Mouse (Mus musculus) midbrain, postnatal 0 days (tissue): ENCODE data around the gene Shld2. TPM values are rescaled to one million over a fixed set of nuclear protein-coding genes. Genes with fewer than 3 reads are reported as not detected.

ENCODE experiments used
- ATAC-seq: fragments of 200-750 bp; cut with Nextera tagmentation; 2 replicates; pipeline ENCODE4 v1.8.0; 2017; ENCODE audit warnings: moderate number of reproducible peaks, mild to moderate bottlenecking, moderate TSS enrichment, moderate library complexity; ENCODE audit not compliant: low FRiP score
- DNase-seq: peaks from one replicate; pipeline ENCODE4 v3.0.0-alpha.2; 2015; ENCODE audit warnings: low spot score
- H3K27ac ChIP-seq: fragments of 300-500 bp; sonication (generic); 2 replicates; pipeline ENCODE4 v1.5.1; 2014; ENCODE audit warnings: low read depth, mild to moderate bottlenecking, low read length, mixed read lengths
- H3K27me3 ChIP-seq: fragments of 300-500 bp; sonication (generic); 2 replicates; pipeline ENCODE4 v1.6.1; 2014; ENCODE audit warnings: low read length, control low read depth, mixed read lengths; ENCODE audit not compliant: insufficient read depth
- H3K36me3 ChIP-seq: fragments of 300-500 bp; sonication (generic); 2 replicates; pipeline ENCODE4 v1.6.1; 2014; ENCODE audit warnings: low read length, control low read depth, mixed read lengths; ENCODE audit not compliant: insufficient read depth
- H3K4me1 ChIP-seq: fragments of 300-500 bp; sonication (generic); 2 replicates; pipeline ENCODE4 v1.6.1; 2014; ENCODE audit warnings: mild to moderate bottlenecking, control low read depth, antibody characterized with exemption, low read length, mixed read lengths; ENCODE audit not compliant: insufficient read depth
- H3K4me2 ChIP-seq: fragments of 300-500 bp; sonication (generic); 2 replicates; pipeline ENCODE4 v1.6.1; 2014; ENCODE audit warnings: low read depth, mild to moderate bottlenecking, low read length, mixed read lengths; ENCODE audit not compliant: poor library complexity, severe bottlenecking
- H3K4me3 ChIP-seq: fragments of 300-500 bp; sonication (generic); 2 replicates; pipeline ENCODE4 v1.5.1; 2014; ENCODE audit warnings: low read depth, mild to moderate bottlenecking, low read length, moderate library complexity
- H3K9ac ChIP-seq: fragments of 300-500 bp; sonication (generic); replicated peaks from 2 replicates; pipeline ENCODE4 v1.6.1; 2014; ENCODE audit warnings: mild to moderate bottlenecking, low read length, moderate library complexity, mixed read lengths; ENCODE audit not compliant: poor library complexity, severe bottlenecking
- H3K9me3 ChIP-seq: fragments of 300-500 bp; sonication (generic); 2 replicates; pipeline ENCODE4 v1.6.1; 2016; ENCODE audit warnings: low read length, control low read depth
- CTCF ChIP-seq: IDR thresholded peaks from 2 replicates; pipeline ENCODE4 v1.5.1; 2016; ENCODE audit warnings: antibody characterized with exemption, mild to moderate bottlenecking
- WGBS: fragments of 180-500 bp; shearing (Covaris S2); extraction: QIAGEN DNeasy Blood & Tissue Kit; methylation state at CpG from one replicate; pipeline ENCODE4 v1.1.7; 2014; 5-methylcytosine and 5-hydroxymethylcytosine counted together
- polyA plus RNA-seq: library from polyadenylated mRNA; unstranded; fragments of >200 nt; fragmentation: Nextera tagmentation; extraction: Ambion mirVana; gene quantifications from 2 replicates; pipeline ENCODE4 v1.2.1, GENCODE M21; 2015
- total RNA-seq: library from RNA; depleted of rRNA; stranded (reverse); fragments of >200 nt; gene quantifications from 2 replicates; pipeline ENCODE4 v1.2.3, GENCODE M21; 2014

Gene Shld2
- total and polyA plus RNA-seq, 2 experiments from 2014 or later, result 6.4 to 8.5 TPM

GRCm38 (mm10) chr14:34228830-34229506 lies 81.3 kb downstream of the Shld2 start:
- no peak overlapping the region for H3K27ac ChIP-seq
- H3K9ac ChIP-seq, result no peak overlapping the region
- no peak for ATAC-seq
- H3K36me3 ChIP-seq, result no peaks in the 10 kb centered on the region
- WGBS, result 88% methylated on average over 10 of the region's 10 CpGs
- no peak for DNase-seq
- TF ChIP-seq CTCF, result no peak
- H3K27me3 ChIP-seq, result no peaks in the 10 kb centered on the region
- H3K9me3 ChIP-seq, result no peaks in the 10 kb centered on the region
- no peaks in the 10 kb centered on the region for H3K4me1 ChIP-seq
- H3K4me3 ChIP-seq, result no peak overlapping the region
- H3K4me2 ChIP-seq, result no peak overlapping the region

GRCm38 (mm10) chr14:34227981-34228380 lies 82.3 kb downstream of the Shld2 start:
- H3K27ac ChIP-seq, result no peak overlapping the region
- WGBS, result 92% methylated on average over 11 of the region's 12 CpGs
- no peak for TF ChIP-seq CTCF
- DNase-seq, result no peak
- H3K9me3 ChIP-seq, result no peaks in the 10 kb centered on the region
- no peaks in the 10 kb centered on the region for H3K36me3 ChIP-seq
- no peak overlapping the region for H3K4me3 ChIP-seq
- no peaks in the 10 kb centered on the region for H3K27me3 ChIP-seq
- H3K4me1 ChIP-seq, result no peaks in the 10 kb centered on the region
- no peak overlapping the region for H3K9ac ChIP-seq
- ATAC-seq, result no peak
- H3K4me2 ChIP-seq, result no peak overlapping the region

GRCm38 (mm10) chr14:34226566-34226965 lies 83.7 kb downstream of the Shld2 start:
- Histone ChIP-seq H3K9me3 (no peaks in the 10 kb centered on the region), H3K4me1 (no peaks in the 10 kb centered on the region), H3K27ac (no peak overlapping the region), H3K27me3 (no peaks in the 10 kb centered on the region), H3K4me2 (no peak overlapping the region), H3K36me3 (no peaks in the 10 kb centered on the region), H3K4me3 (no peak overlapping the region), H3K9ac (no peak overlapping the region)
- no peak for DNase-seq
- WGBS, result 84% methylated on average over 4 of the region's 4 CpGs
- ATAC-seq, result no peak
- no peak for TF ChIP-seq CTCF

- Histone ChIP-seq H3K9ac (no peak overlapping the region), H3K4me1 (no peaks in the 10 kb centered on the region), H3K9me3 (no peaks in the 10 kb centered on the region), H3K27ac (no peak overlapping the region), H3K27me3 (0 out of 2 replicates have a peak, but pooled peaks cover under 1% of the 10 kb centered on the region), H3K36me3 (no peaks in the 10 kb centered on the region), H3K4me3 (no peak overlapping the region), H3K4me2 (no peak overlapping the region)
- 87% methylated on average over 9 of the region's 9 CpGs for WGBS
- ATAC-seq (no peak), DNase-seq (no peak)
- TF ChIP-seq CTCF, result no peak
Observed at GRCm38 (mm10) chr14:34225986-34226385, 84.3 kb downstream of the Shld2 start.

GRCm38 (mm10) chr14:34223362-34223898 lies 86.9 kb downstream of the Shld2 start:
- no peak for ATAC-seq
- Histone ChIP-seq H3K36me3 (no peaks in the 10 kb centered on the region), H3K9ac (no peak overlapping the region), H3K27ac (no peak overlapping the region), H3K4me2 (no peak overlapping the region), H3K4me1 (no peaks in the 10 kb centered on the region), H3K27me3 (peaks cover 13% of the 10 kb centered on the region; the same call in 1 of the 2 replicates), H3K9me3 (no peaks in the 10 kb centered on the region), H3K4me3 (no peak overlapping the region)
- TF ChIP-seq CTCF, result no peak
- WGBS, result 71% methylated on average over 5 of the region's 5 CpGs
- no peak for DNase-seq

- no peak overlapping the region for H3K4me3 ChIP-seq
- no peak for DNase-seq
- ATAC-seq, result no peak
- no peak overlapping the region for H3K27ac ChIP-seq
- no peak for TF ChIP-seq CTCF
- 71% methylated on average over 5 of the region's 5 CpGs for WGBS
- peaks cover 13% of the 10 kb centered on the region; the same call in 1 of the 2 replicates for H3K27me3 ChIP-seq
- H3K36me3 ChIP-seq, result no peaks in the 10 kb centered on the region
- H3K4me2 ChIP-seq, result no peak overlapping the region
- H3K4me1 ChIP-seq, result no peaks in the 10 kb centered on the region
- no peaks in the 10 kb centered on the region for H3K9me3 ChIP-seq
- no peak overlapping the region for H3K9ac ChIP-seq
Observed at GRCm38 (mm10) chr14:34221416-34222077, 88.7 kb downstream of the Shld2 start.
